Mouse (Mus musculus): ENCODE results near the gene Pacs1. TPM values are rescaled to one million over a fixed set of nuclear protein-coding genes. Genes with fewer than 3 reads are reported as not detected.
A peak's percentile ranks its signal among the peaks of the same experiment; 100 is the strongest.

Gene Pacs1
- 50.5 and 54.0 TPM in 2 replicates for total RNA-seq (2017)

- peak; percentile 65 for ATAC-seq (ENCODE audit: extremely low read depth, insufficient number of reproducible peaks, low FRiP score, poor library complexity, severe bottlenecking)
Measured at GRCm38 (mm10) chr19:5272801-5273733, at the start of gene Pacs1. Gene Pacs1 (minus strand): TSS chr19:5273119.

- ATAC-seq (ENCODE audit: extremely low read depth, insufficient number of reproducible peaks, low FRiP score, poor library complexity, severe bottlenecking), result no peak
Measured at GRCm38 (mm10) chr19:5313189-5313588, 40.3 kb upstream of the Pacs1 start.

- no peak for ATAC-seq (ENCODE audit: extremely low read depth, insufficient number of reproducible peaks, low FRiP score, poor library complexity, severe bottlenecking)
Measured at GRCm38 (mm10) chr19:5309025-5309424, 36.1 kb upstream of the Pacs1 start.

- ATAC-seq (ENCODE audit: extremely low read depth, insufficient number of reproducible peaks, low FRiP score, poor library complexity, severe bottlenecking), result no peak
Measured at GRCm38 (mm10) chr19:5306968-5307734, 34.2 kb upstream of the Pacs1 start.

- no peak for ATAC-seq (ENCODE audit: extremely low read depth, insufficient number of reproducible peaks, low FRiP score, poor library complexity, severe bottlenecking)
Measured at GRCm38 (mm10) chr19:5306279-5306678, 33.4 kb upstream of the Pacs1 start.

GRCm38 (mm10) chr19:5302455-5302854, 29.5 kb upstream of the Pacs1 start:
- ATAC-seq (ENCODE audit: extremely low read depth, insufficient number of reproducible peaks, low FRiP score, poor library complexity, severe bottlenecking), result peak; percentile 71

- ATAC-seq (ENCODE audit: extremely low read depth, insufficient number of reproducible peaks, low FRiP score, poor library complexity, severe bottlenecking), result no peak
Measured at GRCm38 (mm10) chr19:5300588-5300987, 27.7 kb upstream of the Pacs1 start.

- ATAC-seq (ENCODE audit: extremely low read depth, insufficient number of reproducible peaks, low FRiP score, poor library complexity, severe bottlenecking), result no peak
Measured at GRCm38 (mm10) chr19:5297903-5298800, 25.2 kb upstream of the Pacs1 start, which contains the start of gene Gal3st3. Gene Gal3st3 (plus strand): TSS chr19:5298331.

- ATAC-seq (ENCODE audit: extremely low read depth, insufficient number of reproducible peaks, low FRiP score, poor library complexity, severe bottlenecking), result no peak
Measured at GRCm38 (mm10) chr19:5296630-5297029, 23.7 kb upstream of the Pacs1 start.

- no peak for ATAC-seq (ENCODE audit: extremely low read depth, insufficient number of reproducible peaks, low FRiP score, poor library complexity, severe bottlenecking)
Measured at GRCm38 (mm10) chr19:5295736-5296075, 22.8 kb upstream of the Pacs1 start.

GRCm38 (mm10) chr19:5294972-5295735, 22.2 kb upstream of the Pacs1 start, which contains the start of gene Sf3b2:
Gene Sf3b2 (minus strand): TSS chr19:5295455.
- peak; percentile 97 for ATAC-seq (ENCODE audit: extremely low read depth, insufficient number of reproducible peaks, low FRiP score, poor library complexity, severe bottlenecking)

- ATAC-seq (ENCODE audit: extremely low read depth, insufficient number of reproducible peaks, low FRiP score, poor library complexity, severe bottlenecking), result no peak
Measured at GRCm38 (mm10) chr19:5278381-5278780, 5.5 kb upstream of the Pacs1 start.

- ATAC-seq (ENCODE audit: extremely low read depth, insufficient number of reproducible peaks, low FRiP score, poor library complexity, severe bottlenecking), result no peak
Measured at GRCm38 (mm10) chr19:5277140-5277539, 4.2 kb upstream of the Pacs1 start.

GRCm38 (mm10) chr19:5276531-5276930, 3.6 kb upstream of the Pacs1 start:
- ATAC-seq (ENCODE audit: extremely low read depth, insufficient number of reproducible peaks, low FRiP score, poor library complexity, severe bottlenecking), result no peak

- no peak for ATAC-seq (ENCODE audit: extremely low read depth, insufficient number of reproducible peaks, low FRiP score, poor library complexity, severe bottlenecking)
Measured at GRCm38 (mm10) chr19:5275736-5276135, 2.8 kb upstream of the Pacs1 start.

GRCm38 (mm10) chr19:5274641-5275040, 1.7 kb upstream of the Pacs1 start:
- no peak for ATAC-seq (ENCODE audit: extremely low read depth, insufficient number of reproducible peaks, low FRiP score, poor library complexity, severe bottlenecking)

- no peak for ATAC-seq (ENCODE audit: extremely low read depth, insufficient number of reproducible peaks, low FRiP score, poor library complexity, severe bottlenecking)
Measured at GRCm38 (mm10) chr19:5273916-5274315, 997 bp upstream of the Pacs1 start.

- ATAC-seq (ENCODE audit: extremely low read depth, insufficient number of reproducible peaks, low FRiP score, poor library complexity, severe bottlenecking), result no peak
Measured at GRCm38 (mm10) chr19:5272326-5272795, 558 bp downstream of the Pacs1 start.
